Mouse (Mus musculus) thymus, postnatal 36 days (tissue): ENCODE results near the gene Slc13a3.

Source experiments
- DNase-seq, 2 experiments: peaks; one replicate each; pipeline ENCODE4 v3.0.0; 2022; ENCODE audit warnings: mixed read lengths in 2 of 2

Slc13a3 gene

GRCm38 (mm10) chr2:165363282-165363681, 109.7 kb downstream of the Slc13a3 start:
- no peak for DNase-seq

DNA sequence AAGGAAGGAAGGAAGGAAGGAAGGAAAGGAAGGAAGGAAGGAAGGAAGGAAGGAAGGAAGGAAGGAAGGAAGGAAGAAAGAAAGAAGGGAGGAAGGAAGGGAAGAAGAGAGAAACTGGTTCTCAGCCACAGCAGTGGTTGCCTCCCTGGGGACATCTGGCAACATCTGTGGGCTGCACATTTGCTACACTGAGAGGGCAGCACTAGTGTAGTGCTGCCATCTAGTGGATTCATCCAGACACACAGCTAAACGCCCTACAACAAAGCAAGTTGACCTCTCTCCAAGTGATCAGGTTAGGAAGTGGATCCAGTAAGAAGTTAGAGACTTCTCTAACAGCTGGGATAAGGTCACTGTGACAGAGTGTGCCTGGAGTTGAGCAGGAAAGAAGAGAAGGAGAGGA, 112.2 kb downstream of the Slc13a3 start:
- DNase-seq: peak; percentile 16 to 31
